Mouse (Mus musculus) CD4-positive, CD25-positive, alpha-beta regulatory T cell, adult 2 months (primary cell): ENCODE data around the gene Camk1g.
A peak's percentile ranks its signal among the peaks of the same experiment; 100 is the strongest.

Experiments
- DNase-seq: peaks from one replicate; pipeline ENCODE4 v3.0.0-alpha.2; 2012; ENCODE audit warnings: low read depth, low spot score

Gene Camk1g

GRCm38 (mm10) chr1:193376478-193377134 lies 6.5 kb upstream of the Camk1g start:
- peak; percentile 78 for DNase-seq

- no peak for DNase-seq
These were observed 3.9 kb upstream of the Camk1g start for GRCm38 (mm10) chr1:193373906-193374413.

GRCm38 (mm10) chr1:193369091-193369490 lies 1.0 kb downstream of the Camk1g start:
- no peak for DNase-seq

GRCm38 (mm10) chr1:193368055-193368454 lies 2.0 kb downstream of the Camk1g start:
- no peak for DNase-seq

GRCm38 (mm10) chr1:193363801-193364231 lies 6.3 kb downstream of the Camk1g start:
- DNase-seq = peak; percentile 82

GRCm38 (mm10) chr1:193362078-193362477 lies 8.0 kb downstream of the Camk1g start:
- DNase-seq = no peak

GRCm38 (mm10) chr1:193361181-193361580 lies 8.9 kb downstream of the Camk1g start:
- no peak for DNase-seq

- no peak for DNase-seq
These were observed 10.9 kb downstream of the Camk1g start for GRCm38 (mm10) chr1:193359199-193359598.

GRCm38 (mm10) chr1:193351583-193351982 lies 18.5 kb downstream of the Camk1g start:
- no peak for DNase-seq

GRCm38 (mm10) chr1:193350546-193350801 lies 19.6 kb downstream of the Camk1g start:
- no peak for DNase-seq

- DNase-seq = peak; percentile 67
These were observed 20.2 kb downstream of the Camk1g start for GRCm38 (mm10) chr1:193349702-193350545.

GRCm38 (mm10) chr1:193348261-193348962 lies 21.7 kb downstream of the Camk1g start:
- no peak for DNase-seq

- DNase-seq = no peak
These were observed 23.2 kb downstream of the Camk1g start for GRCm38 (mm10) chr1:193346908-193347307.

- DNase-seq = peak; percentile 49
These were observed 25.1 kb downstream of the Camk1g start for GRCm38 (mm10) chr1:193344976-193345375.

- no peak for DNase-seq
These were observed 26.2 kb downstream of the Camk1g start for GRCm38 (mm10) chr1:193343853-193344252.

- no peak for DNase-seq
These were observed 27.7 kb downstream of the Camk1g start for GRCm38 (mm10) chr1:193342198-193342946.

- peak; percentile 75 for DNase-seq
These were observed 31.6 kb downstream of the Camk1g start for GRCm38 (mm10) chr1:193338363-193338995.

GRCm38 (mm10) chr1:193337787-193338310 lies 32.2 kb downstream of the Camk1g start:
- peak; percentile 47 for DNase-seq

- DNase-seq = peak; percentile 70
These were observed 33.1 kb downstream of the Camk1g start for GRCm38 (mm10) chr1:193337018-193337321.

- DNase-seq = no peak
These were observed 33.7 kb downstream of the Camk1g start for GRCm38 (mm10) chr1:193336122-193337017.
